Mouse (Mus musculus) T-helper 2 cell (primary cell): ENCODE results near the gene Mpped2.

ENCODE experiments used
- in situ Hi-C: fragments of 300-600 bp; cut with MboI, MseI; formaldehyde crosslinking; loops from one replicate; pipeline ENCODE4 v1.15.1; 2025; ENCODE audit warnings: high pct_unique_total_duplicates

The Mpped2 gene

DNA sequence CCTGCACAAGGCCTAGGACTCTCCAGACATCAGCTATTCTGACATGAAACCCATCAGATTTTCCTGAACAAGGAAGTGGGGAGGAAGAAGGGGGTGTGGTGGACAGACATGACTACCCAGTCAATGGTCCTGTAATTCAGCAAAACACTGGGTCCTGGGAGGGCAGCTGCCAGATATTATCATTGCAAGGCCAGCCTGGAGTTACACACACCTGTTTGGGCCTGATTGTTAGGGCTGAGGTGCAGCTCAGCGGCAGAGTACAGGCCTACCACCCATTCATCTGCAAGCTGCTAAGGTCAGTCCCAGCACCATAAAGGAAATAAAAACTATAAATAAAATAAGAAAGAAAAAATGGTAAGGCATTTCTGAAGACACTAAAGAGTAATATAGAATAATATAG is 52.3 kb downstream of the Mpped2 start:
- in situ Hi-C loops, result no loop called here

DNA sequence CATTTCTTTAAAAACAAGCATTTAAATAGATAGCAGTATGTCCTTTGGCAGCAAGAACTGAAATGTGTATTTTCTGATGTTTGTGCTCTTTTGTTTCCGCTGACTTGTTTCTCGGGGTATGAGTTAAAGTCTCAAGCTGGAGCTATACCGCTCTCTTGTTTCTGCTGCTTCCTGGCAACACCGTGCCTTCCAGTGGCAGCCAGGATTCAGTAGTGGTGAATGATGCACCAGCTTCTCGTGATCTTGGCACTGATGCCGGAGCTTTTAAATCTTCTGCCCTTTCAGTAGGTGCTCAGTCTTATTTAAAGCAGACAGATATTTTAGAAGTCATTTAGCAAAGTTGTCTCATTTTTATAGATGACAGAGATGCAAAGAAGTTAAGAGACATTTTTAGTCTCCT is 53.1 kb downstream of the Mpped2 start:
- in situ Hi-C loops, result no loop called here

DNA sequence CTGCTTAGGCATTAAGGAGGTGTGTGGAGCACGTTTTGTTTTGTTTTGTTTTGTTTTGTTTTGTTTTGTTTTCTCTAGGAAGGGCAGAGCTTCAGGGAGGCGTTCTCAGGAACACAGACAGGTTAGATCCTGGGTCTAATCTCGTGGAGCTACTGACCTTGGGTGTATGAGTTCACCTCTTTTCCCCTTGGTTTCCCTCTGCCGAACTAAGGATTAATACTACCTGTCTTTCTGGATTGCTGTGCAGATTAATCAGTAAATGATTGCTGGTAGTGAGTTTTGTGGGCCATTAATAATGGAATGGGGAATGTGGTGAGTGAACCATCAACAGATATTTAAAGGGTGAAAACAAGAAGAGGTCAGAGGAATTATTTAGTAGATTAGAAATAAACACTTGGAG is 53.8 kb downstream of the Mpped2 start:
- in situ Hi-C loops, result no loop called here

DNA sequence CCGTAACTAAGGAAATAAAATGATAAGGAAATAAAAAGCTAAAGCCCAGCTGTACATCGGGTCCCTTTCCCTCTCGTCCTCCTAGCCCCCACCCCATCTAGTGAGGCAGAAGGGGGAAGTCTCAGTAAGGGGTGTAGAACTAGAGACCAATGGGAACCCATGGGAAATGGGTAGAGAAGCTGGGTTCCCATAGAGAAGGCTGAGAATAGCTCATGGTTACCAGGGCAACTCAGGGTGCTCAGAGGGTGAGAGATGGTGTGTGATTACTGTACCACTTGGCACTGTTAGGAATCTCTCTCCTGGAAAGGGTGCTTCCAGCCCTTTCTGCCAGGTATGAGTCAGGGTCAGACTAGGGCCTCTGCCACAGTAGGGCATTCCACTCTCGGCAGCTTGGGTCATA is 54.3 kb downstream of the Mpped2 start:
- in situ Hi-C loops, result no loop called here

DNA sequence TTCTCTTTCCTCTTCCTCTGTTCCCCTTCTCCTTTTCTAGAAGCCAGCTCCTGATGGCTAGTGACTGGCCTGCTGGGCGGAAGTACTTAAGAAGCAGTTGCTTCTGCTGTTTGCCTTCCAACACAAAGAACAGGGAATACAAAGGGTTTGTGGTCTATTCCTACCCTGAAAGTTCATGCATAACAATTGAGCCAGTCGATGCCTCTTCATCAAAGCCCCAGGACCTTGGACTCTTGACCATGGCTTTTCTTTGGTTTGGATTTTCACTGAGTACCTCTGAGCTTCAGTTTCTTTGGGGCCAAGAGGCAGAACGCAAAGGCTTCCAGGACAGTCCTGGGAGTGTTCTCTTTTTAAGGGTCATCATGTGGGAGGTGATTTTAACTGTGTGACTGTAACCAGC is 57.8 kb downstream of the Mpped2 start:
- in situ Hi-C loops, result no loop called here

DNA sequence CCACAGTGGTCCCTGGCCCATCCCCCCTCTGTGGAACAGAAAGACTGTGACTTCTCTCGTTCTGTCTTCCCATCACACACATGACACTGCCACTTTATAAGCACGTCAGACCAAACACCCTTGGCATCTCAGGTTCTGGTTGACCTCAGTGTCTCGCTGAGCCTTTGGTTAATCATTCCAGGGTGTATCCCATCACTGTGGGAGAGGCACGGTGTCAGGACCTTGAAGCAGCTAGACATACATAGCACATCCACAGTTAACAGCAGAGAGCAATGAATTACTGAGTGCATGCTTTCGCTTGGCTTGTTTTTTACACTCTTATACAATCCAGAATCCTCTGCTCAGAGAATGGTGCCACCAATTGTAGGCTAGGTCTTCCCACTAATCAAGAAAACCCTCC is 60.6 kb downstream of the Mpped2 start:
- in situ Hi-C loops, result no loop called here

DNA sequence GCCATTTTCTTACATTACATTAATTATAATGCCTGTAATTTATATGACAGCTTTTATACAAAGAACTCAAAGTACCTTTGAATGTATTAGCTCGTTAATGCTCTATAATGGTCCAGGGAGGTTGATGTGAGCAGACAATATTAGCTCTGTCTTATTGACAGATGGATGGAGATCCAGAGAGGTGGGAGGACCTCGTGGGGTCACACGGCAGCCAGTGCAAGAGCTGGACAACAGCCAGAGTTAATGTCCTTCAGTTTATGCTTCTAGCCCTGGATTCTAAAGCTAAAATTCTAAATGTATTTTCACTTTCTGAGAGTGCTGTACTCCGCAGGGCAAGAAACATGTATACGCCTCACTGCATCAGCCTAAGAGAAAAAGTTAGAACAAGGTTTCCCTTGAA is 61.6 kb downstream of the Mpped2 start:
- in situ Hi-C loops, result no loop called here

DNA sequence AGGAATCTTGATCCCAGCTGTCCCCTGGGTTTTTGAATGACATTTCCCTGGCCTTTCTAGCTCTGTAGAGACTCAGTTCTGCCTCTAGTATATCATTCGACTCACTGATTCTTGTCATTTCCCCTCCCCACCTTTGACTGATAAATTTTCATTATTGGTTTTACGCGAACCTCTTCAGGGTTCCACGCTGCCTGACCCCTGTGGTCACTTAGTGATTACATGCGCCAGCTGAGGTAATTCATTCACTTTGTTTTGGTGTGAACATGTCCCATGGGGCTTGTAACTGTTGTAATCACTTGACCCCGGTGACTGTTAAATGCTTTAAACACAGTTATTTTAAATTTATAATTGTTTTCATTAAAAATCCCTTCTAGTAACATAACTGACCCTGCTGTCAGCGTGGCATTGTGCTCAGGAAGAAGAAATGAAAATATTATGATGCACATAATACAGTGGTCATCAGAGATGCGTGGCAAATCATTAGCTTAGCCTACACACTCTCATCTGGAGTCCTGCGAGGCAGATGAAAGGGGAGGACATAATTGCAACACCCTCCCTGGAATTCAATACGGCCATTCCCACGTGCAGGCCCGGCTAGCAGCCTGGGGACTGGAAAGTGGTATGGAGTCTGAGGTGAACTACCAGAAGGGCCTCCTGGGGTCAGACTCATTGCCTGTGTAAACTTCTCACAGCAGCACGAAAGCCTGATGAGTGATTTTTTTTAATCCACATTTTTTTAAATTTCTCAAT is 63.5 kb downstream of the Mpped2 start:
- in situ Hi-C loops, result no loop called here

DNA sequence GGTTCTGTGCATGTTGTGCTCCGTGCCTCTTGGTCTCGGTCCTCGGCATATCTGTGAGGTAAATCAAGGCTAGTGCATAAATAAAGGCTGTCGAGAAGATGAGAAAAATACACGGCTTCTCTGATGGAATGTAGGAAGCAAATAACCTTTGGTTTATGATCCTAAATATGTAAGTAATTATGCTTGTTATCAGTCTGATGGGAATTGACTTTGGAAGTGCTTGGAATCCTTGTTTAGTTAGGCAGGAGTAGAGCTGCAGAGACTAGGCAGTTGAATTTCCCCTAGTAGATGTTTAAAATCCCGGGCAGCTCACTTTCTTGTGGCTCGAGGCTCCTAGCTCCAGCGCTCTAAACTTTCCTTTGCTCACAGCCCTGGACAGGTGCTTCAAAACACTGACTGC is 69.9 kb downstream of the Mpped2 start:
- in situ Hi-C loops, result no loop called here

DNA sequence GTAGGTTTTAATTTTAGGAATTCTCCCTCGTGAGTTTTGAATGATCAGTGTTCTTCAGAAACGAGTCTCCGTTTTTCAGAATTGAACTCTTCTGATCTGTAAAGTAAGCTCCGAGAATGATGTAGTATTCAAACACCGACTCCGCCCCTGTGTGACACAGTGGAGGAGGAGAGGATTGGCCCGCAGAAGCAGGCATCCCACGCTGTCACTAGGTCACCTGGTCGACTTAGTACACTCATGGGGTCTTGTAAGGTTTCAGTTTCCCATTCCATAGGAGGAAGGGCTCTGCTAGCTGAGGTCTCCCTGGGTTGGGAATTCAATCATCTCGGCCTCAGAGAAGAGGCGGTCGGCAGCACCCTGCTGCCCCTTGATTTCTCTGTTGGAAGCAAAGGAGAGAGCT is 76.2 kb downstream of the Mpped2 start:
- in situ Hi-C loops, result no loop called here

DNA sequence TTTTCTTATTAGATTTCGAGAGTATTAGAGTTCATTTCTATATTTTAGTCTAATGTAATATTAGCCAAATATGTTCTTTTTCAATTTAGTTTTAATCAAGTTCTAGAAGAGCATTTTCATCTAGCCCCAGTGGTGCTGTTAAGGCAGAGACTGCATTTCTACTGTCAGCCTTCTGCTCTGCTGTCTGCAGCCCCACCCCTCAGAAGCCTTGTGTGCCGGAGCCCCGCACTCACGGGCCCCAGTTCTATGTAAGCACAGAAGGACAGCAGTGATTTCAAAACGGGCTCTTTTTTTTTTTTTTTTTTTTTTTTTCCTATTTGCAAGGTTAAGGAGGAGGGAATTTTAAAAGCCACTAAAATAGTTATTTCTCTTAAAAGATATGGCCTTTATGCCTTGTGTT is 79.6 kb downstream of the Mpped2 start:
- in situ Hi-C loops, result no loop called here

DNA sequence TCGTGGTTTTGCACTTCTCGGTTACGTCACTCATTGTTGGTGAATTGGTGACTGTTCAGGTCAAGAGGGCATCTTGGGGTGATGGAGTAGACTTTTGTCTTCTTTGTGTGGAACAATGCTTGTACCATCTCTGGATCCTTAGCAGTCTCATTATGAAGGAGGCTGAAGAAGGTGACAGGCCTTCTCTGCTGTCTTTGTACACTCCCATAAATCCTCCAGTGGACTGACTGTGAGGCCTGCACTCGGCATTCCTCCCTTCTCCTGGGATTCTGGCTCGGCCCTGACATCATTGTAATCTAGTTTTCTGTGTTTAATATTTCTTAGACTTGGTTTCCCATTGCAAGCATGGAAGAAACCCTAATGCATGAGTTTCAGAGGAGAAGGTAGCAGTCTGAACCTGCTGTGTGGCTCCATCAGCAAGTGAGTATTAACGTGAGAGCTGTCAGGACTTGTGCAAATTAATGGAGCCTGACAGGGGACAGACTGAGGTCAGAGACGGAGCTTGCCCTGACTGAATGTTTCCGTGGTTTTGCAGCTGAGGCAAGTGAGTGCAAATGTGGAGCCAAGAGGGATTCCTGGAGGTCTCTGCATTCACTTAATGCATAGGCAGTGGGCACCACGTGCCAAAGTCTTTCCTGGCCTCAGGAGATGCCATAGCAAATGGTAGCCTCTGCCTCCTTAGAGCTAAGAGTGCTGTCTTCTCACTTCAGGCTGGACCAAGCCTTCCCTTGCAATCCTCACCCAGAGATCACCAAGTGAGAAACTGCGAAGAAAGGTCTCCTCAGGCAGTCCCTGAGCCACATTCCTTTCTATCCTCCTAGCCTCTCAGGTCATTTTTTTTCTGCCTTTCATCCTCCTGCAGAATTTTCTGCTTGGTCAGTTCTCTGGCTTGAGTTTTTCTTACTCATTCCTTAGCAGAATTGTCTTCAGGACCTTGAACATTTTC is 81.5 kb downstream of the Mpped2 start:
- in situ Hi-C loops, result no loop called here

DNA sequence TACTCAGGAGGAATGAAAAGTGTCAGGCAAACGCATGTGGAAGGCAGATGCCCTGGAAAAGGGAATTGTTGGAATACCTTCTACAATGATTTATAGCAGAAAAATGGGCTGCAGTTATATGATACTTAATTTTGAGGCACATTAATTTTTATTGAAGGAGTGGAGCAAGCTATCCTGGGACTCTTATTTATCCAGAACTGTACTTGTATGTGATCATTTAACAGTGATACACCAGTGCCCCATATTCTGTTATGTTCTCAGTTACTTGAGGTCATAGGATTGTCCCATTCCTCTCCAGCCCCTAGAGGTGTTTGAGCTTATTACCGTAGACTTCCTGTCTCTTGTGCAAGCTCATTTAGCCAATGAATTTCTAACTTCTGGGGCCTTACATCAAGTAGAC is 82.9 kb downstream of the Mpped2 start:
- in situ Hi-C loops, result no loop called here

DNA sequence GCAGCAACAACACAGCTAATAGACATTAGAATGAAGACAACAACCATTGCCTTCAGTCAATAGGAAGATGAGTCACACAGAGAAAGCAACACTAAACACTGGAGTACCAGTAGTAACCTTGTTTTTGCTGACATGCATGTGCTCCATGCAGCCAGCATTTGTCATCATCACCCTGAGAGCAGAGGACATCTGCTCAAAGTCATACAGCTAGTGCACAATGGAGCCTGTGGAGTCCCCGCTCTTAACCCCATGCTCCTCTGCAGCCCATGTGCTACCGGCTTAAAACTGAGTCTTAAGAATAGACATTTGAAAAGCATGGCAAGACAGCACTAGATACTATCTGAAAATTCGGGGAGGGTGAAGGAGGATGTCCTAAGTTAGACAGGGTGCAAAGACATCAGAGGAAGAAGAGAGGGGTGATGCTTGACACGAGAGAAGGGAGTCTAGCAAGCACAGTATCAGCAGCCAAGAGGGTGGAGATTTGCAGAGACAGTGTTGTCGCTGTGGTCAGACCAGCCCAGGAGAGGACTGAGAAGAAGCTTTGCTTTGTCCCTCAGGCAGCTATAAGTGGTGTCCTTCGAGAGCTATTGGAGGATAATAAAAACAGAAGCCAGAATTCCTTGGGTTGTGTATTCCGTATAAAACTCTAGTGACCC is 85.9 kb downstream of the Mpped2 start:
- in situ Hi-C loops, result no loop called here

DNA sequence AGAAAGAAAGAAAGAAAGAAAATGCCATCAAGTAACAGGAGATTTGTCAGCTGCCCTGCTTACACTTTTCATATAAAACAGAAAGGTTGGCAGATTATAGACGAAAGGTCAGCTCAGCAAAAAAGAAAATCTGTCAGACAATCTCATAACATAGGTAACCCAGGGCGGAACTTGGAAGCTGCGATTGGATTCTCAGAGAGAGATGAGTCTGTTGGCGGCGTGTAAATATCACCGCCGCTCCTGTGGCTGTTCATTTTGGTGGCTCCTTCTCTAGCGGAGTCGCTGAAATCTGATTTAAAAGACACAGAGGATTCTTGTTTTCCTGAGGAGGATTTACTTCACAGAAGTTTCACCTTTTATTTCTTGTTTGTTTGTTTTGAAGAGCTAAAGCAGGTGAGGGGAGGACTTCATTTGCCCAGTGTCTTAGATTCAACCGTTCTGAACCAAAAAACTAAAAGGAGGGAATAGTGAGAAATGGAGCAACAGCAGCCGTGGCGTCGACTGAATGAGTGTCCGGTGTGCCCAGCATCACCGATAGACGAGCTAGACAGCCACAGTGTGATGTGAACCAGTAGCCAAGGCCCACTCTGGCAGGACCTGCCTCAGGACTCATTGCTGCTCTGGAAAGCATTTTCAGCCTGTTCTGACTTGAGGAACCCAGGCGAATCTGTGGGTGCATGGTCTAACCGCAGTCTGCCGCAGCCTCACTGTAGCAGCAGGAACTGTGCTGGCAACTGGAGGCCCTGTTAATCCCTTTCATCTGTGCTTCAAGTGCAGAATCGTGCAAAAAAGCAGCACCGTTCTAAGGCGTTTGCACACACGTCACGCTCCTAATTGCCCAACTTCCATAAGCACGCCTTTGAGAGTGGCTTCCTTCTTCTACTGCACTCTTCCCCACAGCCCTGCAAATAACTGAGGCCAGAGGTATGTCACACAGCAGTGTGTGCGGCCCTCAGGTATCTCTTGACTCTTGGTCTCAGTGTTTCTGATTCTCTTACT is 88.4 kb downstream of the Mpped2 start:
- in situ Hi-C loops, result no loop called here

DNA sequence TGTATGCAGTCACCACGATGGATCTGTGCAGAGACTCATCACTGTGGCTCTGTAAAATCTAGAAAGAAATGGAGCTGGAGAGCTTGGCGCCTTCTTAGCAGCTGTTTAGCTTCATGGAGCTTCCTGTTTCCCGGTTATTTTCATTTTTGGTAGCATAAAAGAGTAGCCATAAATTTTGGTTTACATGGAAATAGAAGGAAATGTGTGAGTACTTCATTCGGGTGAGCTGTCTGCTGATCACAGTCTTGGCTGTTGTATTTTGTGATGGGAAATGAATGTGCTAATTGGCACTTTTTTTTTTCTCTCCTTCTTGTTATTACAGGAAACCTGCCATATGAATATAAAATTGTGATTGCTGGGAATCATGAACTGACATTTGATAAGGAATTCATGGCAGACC is 90.2 kb downstream of the Mpped2 start:
- in situ Hi-C loops, result no loop called here

DNA sequence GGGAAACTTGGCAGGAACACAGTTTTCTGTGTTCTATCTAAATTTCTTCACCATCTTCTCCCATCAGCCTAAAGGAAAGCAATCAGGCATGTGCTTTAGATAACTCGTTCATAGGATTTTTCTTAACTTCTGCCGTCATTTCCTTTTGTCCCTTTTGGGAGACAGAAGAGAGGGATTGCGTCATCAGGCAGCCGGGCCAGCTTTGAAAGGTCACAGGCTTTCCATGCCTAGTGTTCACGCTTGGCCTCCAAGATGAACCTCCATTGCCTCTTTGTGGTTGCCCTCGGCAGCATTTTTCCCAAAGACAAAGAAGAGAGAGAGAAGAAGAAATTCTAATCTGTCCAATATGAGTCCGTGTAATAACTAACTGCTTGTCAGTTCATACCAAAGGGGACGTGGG is 95.0 kb downstream of the Mpped2 start:
- in situ Hi-C loops, result no loop called here

DNA sequence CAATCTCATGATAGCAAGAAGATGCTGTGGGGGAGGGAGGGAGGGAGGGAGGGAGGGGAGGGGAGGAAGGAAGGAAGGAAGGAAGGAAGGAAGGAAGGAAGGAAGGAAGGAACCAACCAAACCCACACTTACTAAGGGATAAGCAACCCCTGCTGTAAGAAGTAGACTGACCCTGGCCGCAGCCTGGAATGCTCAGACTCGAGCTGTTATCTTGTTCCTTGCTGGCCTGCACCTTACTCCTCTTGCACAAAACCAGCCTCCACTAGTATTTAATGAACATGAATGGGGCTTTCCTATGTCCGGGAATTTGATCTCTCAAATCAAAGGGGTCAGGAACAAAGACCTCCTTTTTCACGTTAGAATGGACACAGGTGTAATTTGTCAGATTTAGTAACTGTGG is 95.5 kb downstream of the Mpped2 start:
- in situ Hi-C loops, result no loop called here

DNA sequence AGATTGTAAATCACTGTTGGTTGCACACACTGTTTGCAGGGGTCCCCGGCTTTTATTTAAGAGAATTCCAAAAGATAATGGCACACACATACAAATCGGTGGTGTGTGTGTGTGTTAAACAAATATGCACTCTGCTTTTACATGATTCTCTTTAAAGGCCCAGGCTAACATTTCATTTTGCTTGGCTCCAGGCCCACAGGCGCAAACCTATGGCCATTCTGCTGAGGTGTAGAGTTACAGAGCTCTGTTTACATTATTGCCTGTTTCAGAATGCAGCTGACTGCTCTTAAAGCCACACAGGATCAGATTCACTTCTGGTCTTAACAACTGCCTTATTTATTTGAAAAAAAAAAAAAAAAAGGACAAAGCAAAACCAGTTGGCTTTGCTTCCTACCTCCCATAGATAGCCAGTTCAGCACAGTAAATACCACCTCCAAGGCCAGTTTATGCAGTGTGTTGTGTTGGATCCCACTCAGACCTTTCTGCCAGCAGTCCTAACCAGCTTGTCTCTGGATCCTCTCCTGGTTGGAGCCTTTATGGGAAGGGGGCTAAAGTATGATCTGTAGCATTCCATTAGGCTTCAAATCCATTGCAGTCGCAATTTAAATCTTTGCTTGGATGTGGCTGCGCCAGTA is 96.7 kb downstream of the Mpped2 start:
- in situ Hi-C loops, result loop anchor here (5.0 kb wide), 1 partner anchor 47 kb away; no protein-coding TSS in a partner anchor

DNA sequence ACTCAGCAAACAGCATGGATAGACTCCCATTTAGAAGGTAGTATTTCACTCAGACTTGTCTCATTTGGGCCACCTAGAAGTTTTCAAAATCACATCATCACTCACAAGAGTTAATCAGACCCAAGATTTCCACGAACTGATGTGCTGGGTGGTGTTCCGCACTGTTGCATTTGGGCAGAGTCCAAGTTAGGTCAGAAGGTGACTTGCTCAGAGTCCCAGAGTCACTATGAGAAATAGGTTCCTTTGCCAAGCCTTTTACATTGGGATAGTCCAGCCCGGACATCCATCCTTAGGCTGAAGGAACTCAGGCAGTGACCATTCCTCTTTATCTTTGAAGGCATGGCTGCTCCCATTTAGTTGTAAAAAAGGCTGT is 97.2 kb downstream of the Mpped2 start:
- in situ Hi-C loops, result loop anchor here (5.0 kb wide), 1 partner anchor 47 kb away; no protein-coding TSS in a partner anchor

DNA sequence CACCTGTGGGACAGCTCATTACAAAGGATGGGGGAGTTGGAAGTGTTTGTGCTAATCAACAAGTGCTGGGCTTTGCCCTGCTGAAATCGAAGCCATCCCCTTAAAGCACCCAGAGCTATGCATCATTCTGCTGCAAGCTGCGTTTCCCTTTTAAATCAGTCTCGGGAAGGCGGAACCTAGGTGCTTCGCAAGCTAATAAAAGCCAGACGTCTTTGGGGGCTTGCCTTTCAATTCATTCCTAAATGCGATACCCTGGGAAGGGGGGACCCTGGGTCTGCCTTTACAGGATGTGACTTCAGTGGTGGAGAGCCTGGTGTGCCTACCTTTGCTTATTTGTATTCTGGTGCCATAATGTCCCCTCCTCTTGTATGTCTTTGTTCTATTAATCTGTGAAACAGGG is 103.2 kb downstream of the Mpped2 start:
- in situ Hi-C loops, result no loop called here
